In genomic region chr1:183417873-183418272, GRCm38 (mm10) we compare ENCODE assay signal across 26 mouse cellular contexts. TPM values are rescaled to one million over a fixed set of nuclear protein-coding genes. Genes with fewer than 3 reads are reported as not detected.
DNase-seq lines count a peak whose midpoint lies in the region; TF ChIP-seq lines count a peak whose summit lies in the region.
"Had no signal": no experiment of that assay in that cellular context is flagged by ENCODE, and none has a peak within 500 bp of the region (broad histone marks: within the 10 kb centered on the region; RNA-seq: fewer than 3 reads in every experiment).

Gene Hhipl2 (plus strand): TSS chr1:183418215.

- TF ChIP-seq POLR2A in testis, adult 2 months (IDR thresholded peaks at IDR 0.05; ENCODE audit: control insufficient read depth, low read depth, low read length) = no peak
- no peak for TF ChIP-seq POLR2A in brain, embryonic 14.5 days (IDR thresholded peaks at IDR 0.05; ENCODE audit: borderline replicate concordance, extremely low read depth, insufficient read depth, insufficient read length, poor library complexity, severe bottlenecking)

- peak within 1 kb of the TSS; percentile 73 for H3K4me3 ChIP-seq in testis, adult 2 months (ENCODE audit: control insufficient read depth, low read depth, low read length)
- H3K4me3 ChIP-seq: erythroblast, embryonic 14.5 days; heart, embryonic 13.5 days; limb, embryonic 10.5 days; limb, embryonic 15.5 days; liver, embryonic 13.5 days; lung, embryonic 15.5 days; midbrain, embryonic 10.5 days; midbrain, embryonic 15.5 days; neural tube, embryonic 15.5 days had no signal

- peaks cover 11% of the 10 kb centered on the region for H3K4me1 ChIP-seq in testis, adult 2 months (ENCODE audit: control insufficient read depth, insufficient read depth, low read length)
- H3K4me1 ChIP-seq: heart, embryonic 13.5 days; limb, embryonic 10.5 days; limb, embryonic 15.5 days; liver, embryonic 13.5 days; lung, embryonic 15.5 days; midbrain, embryonic 10.5 days; midbrain, embryonic 15.5 days; neural tube, embryonic 15.5 days had no signal

- H3K27ac ChIP-seq in testis, adult 2 months (ENCODE audit: control insufficient read depth, insufficient read depth, low read depth, low read length) = no peak within 1 kb of the TSS
- H3K27ac ChIP-seq: heart, embryonic 13.5 days; hindbrain, embryonic 14.5 days; limb, embryonic 10.5 days; limb, embryonic 15.5 days; liver, embryonic 13.5 days; lung, embryonic 15.5 days; midbrain, embryonic 10.5 days; midbrain, embryonic 15.5 days; neural tube, embryonic 15.5 days had no signal

- peak; percentile 18 to 33 for DNase-seq in kidney, postnatal 4 days
- no peak for DNase-seq in kidney, postnatal 14 days
- no peak for DNase-seq in testis, postnatal 14 days (ENCODE audit: low spot score)
- DNase-seq in Muller cell, postnatal 12 days (ENCODE audit: inconsistent ontology term) = peak; percentile 11
- DNase-seq in brain, embryonic 14.5 days (ENCODE audit: low read depth) = peak; percentile 19
- no peak for DNase-seq in urinary bladder, postnatal 25 days (ENCODE audit: low spot score)
- DNase-seq: adrenal gland, postnatal 36 days; B cell, adult 2 months; cerebellum, adult 2 months; heart, postnatal 10 days; kidney, adult 11 months; layer of hippocampus, adult 9-11 months; liver, embryonic 13.5 days; retina, postnatal 1 day; right cerebral cortex, postnatal 14 days had no signal

- TF ChIP-seq CTCF in testis, adult 2 months (IDR thresholded peaks at IDR 0.05; ENCODE audit: control insufficient read depth, insufficient read depth, insufficient replicate concordance, low read depth, low read length) = no peak
- TF ChIP-seq CTCF in brain, embryonic 14.5 days (IDR thresholded peaks at IDR 0.05; ENCODE audit: borderline replicate concordance, extremely low read depth, insufficient read depth, insufficient read length) = no peak

- no peaks in the 10 kb centered on the region for H3K27me3 ChIP-seq in testis, adult 2 months (ENCODE audit: control insufficient read depth, insufficient read depth, low read length)
- H3K27me3 ChIP-seq: heart, embryonic 13.5 days; limb, embryonic 15.5 days; liver, embryonic 13.5 days; lung, embryonic 15.5 days; midbrain, embryonic 15.5 days; neural tube, embryonic 15.5 days had no signal

- H3K36me3 ChIP-seq in testis, adult 2 months (ENCODE audit: control insufficient read depth, insufficient read depth, low read length) = no peaks in the 10 kb centered on the region
- H3K36me3 ChIP-seq: G1E; heart, embryonic 13.5 days; limb, embryonic 15.5 days; liver, embryonic 13.5 days; lung, embryonic 15.5 days; midbrain, embryonic 10.5 days; midbrain, embryonic 15.5 days; neural tube, embryonic 15.5 days had no signal

RNA-seq across cellular contexts. Expression of gene Hhipl2, which starts in this region (rescaled TPM):
- polyA plus RNA-seq in testis, adult 2 months (2012; rRNA removed) = 6.2 and 8.6 TPM in 2 replicates
- polyA plus RNA-seq in brain, embryonic 14.5 days (2012; rRNA removed) = 1.1 and 1.7 TPM in 2 replicates
- polyA plus RNA-seq: erythroblast, embryonic 14.5 days; heart, embryonic 13.5 days; liver, embryonic 13.5 days had no signal

Comparison
In these comparisons a context has a peak if more than half of its experiments do, and no peak if none do; other contexts are left out.
1. DNase-seq: peak in kidney, postnatal 4 days (2 of 2), Muller cell, postnatal 12 days (single experiment) and brain, embryonic 14.5 days (single experiment); none in kidney, postnatal 14 days (single experiment), testis, postnatal 14 days (single experiment) and urinary bladder, postnatal 25 days (single experiment).